Mouse (Mus musculus) hindbrain, embryonic 10.5 days (tissue): ENCODE measurements around the gene Lhpp. TPM values are rescaled to one million over a fixed set of nuclear protein-coding genes. Genes with fewer than 3 reads are reported as not detected.

ENCODE experiments used
- DNase-seq: peaks from one replicate; pipeline ENCODE4 v3.0.0-alpha.2; 2017; ENCODE audit warnings: low spot score
- H3K27ac ChIP-seq: fragments of 300-500 bp; sonication (generic); 2 replicates; pipeline ENCODE4 v1.5.1; 2016; ENCODE audit warnings: mild to moderate bottlenecking, moderate library complexity
- H3K27me3 ChIP-seq: fragments of 300-500 bp; sonication (generic); 2 replicates; pipeline ENCODE4 v1.6.1; 2016; ENCODE audit warnings: mild to moderate bottlenecking; ENCODE audit not compliant: poor library complexity, insufficient read depth, severe bottlenecking
- H3K36me3 ChIP-seq: fragments of 300-500 bp; sonication (generic); 2 replicates; pipeline ENCODE4 v1.6.1; 2016; ENCODE audit warnings: mild to moderate bottlenecking, moderate library complexity
- H3K4me1 ChIP-seq: fragments of 300-500 bp; sonication (generic); replicated peaks from 2 replicates; pipeline ENCODE4 v1.6.1; 2016; ENCODE audit warnings: mild to moderate bottlenecking
- H3K4me3 ChIP-seq: fragments of 300-500 bp; sonication (generic); 2 replicates; pipeline ENCODE4 v1.5.1; 2016; ENCODE audit warnings: mild to moderate bottlenecking, moderate library complexity
- H3K9me3 ChIP-seq: fragments of 300-500 bp; sonication (generic); 2 replicates; pipeline ENCODE4 v1.6.1; 2016; ENCODE audit warnings: mild to moderate bottlenecking, moderate library complexity
- WGBS: fragments of 180-500 bp; shearing (Covaris S2); methylation state at CpG from one replicate; pipeline ENCODE4 v1.1.7; 2016; 5-methylcytosine and 5-hydroxymethylcytosine counted together
- polyA plus RNA-seq: library from polyadenylated mRNA; unstranded; fragments of >200 nt; fragmentation: Nextera tagmentation; extraction: Ambion mirVana; gene quantifications from 2 replicates; pipeline ENCODE4 v1.2.1, GENCODE M21; 2016

Gene Lhpp
- polyA plus RNA-seq, 1 experiment from 2014 or later: 18.9 TPM

DNA sequence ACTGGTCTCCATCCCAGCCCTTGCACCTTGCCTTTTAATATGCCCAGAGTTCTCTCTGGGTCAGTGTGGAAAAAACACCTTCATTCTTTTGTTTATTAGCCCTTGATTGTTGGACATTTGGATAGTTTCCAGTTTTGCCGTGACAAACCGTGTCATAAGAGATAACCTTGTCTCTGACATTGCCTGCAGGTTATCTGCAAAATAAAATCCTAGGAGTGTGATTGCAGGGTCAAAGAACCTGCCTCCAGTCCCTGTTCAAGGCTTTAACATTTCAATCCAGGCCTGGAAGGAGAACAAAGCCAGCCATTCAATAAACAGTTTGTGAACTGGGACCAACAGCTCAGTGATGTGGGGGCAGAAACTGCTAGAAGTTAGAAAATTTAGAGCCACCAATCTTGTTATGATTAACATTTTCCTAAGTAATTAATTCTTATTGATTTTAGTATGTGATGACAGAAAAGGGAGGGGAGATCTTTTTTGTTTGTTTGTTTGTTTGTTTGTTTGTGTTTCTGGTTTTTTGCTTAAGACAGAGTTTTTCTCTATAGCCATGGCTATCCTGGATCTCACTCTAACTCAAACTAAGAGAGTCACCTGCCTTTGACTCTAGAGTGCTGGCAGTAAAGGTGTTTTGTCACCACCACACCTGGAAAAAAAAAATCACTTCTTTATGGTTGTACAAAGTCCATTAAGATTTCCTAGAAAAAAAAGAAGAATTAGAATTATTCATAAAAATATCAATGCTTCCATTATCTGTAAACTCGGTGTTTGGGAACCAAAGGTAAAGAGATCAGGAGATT is 24.5 kb upstream of the Lhpp start:
- DNase-seq: no peak
- H3K4me3 ChIP-seq: no peak overlapping the region
- peaks cover 4% of the 10 kb centered on the region; the same call in 1 of the 2 replicates for H3K27me3 ChIP-seq
- WGBS: 78% methylated on average over 3 of the region's 3 CpGs
- no peaks in the 10 kb centered on the region for H3K9me3 ChIP-seq
- no peaks in the 10 kb centered on the region for H3K36me3 ChIP-seq
- no peaks in the 10 kb centered on the region for H3K4me1 ChIP-seq
- no peak overlapping the region for H3K27ac ChIP-seq

DNA sequence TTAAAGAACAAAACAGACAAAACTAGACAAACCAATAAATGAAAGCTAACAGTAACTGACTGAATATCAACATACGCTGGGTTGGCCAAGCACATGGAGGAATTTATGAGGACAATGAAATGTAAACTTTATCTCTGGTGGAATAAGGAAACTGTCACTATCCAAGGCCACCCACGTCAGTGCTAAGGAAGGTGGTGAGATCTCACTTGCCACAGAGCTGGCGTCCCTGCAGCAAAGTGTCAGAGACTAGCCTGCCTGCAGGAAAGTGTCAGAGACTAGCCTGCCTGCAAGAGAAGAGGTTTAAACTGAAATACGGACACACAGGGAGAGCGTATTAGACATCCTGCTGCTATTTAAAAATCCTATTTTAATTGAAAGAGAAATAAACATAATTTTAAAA is 23.3 kb upstream of the Lhpp start:
- no peaks in the 10 kb centered on the region for H3K4me1 ChIP-seq
- no peak for DNase-seq
- 73% methylated on average over 5 of the region's 5 CpGs for WGBS
- no peak overlapping the region for H3K27ac ChIP-seq
- H3K9me3 ChIP-seq: no peaks in the 10 kb centered on the region
- H3K27me3 ChIP-seq: peaks cover 6% of the 10 kb centered on the region; the same call in 1 of the 2 replicates
- no peak overlapping the region for H3K4me3 ChIP-seq
- no peaks in the 10 kb centered on the region for H3K36me3 ChIP-seq

DNA sequence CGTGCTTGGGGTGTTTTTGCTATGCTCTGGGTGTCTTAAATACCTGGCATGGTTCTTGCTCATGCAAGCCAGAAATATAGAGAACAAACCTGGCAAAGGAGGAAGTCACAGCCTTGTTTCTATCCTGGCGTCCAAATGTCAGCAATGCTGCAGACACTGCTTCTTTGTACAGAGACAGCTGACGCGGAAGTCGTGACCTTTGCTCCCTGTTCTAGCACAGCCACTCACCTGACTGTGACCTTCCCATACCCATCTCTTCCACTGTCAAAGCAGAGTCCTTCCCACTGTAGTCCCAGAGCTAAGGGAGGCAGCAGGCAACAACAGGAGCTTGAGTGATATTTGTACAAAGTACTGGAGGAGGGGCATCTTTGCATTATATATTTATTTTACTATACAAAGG is 20.8 kb upstream of the Lhpp start:
- Histone ChIP-seq H3K27ac (no peak overlapping the region), H3K4me1 (no peaks in the 10 kb centered on the region), H3K4me3 (no peak overlapping the region), H3K9me3 (no peaks in the 10 kb centered on the region), H3K36me3 (no peaks in the 10 kb centered on the region), H3K27me3 (peaks cover 22% of the 10 kb centered on the region)
- WGBS: 59% methylated on average over 5 of the region's 5 CpGs
- no peak for DNase-seq

DNA sequence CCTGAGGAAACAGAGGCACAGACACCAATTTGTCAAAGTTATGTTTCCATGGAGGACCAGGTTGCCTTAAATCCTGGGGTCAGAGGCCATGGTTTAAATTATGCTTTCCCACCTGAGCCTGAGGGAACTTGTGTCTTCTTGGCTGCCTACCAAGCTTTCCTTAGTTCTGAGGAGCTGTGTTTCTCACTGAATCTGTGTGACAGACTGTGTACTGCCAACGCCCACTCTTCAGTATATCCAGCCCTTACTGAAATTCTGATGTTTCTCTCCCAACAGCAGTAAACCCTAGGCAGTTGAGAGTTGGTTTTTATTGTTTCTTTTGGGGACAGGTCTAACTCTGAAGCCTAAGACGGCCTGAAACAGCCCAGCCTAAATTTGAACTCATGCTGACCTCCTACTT is 16.7 kb upstream of the Lhpp start:
- WGBS: 69% methylated on average over 2 of the region's 2 CpGs
- no peak for DNase-seq
- Histone ChIP-seq H3K4me3 (no peak overlapping the region), H3K4me1 (peaks cover 20% of the 10 kb centered on the region), H3K36me3 (no peaks in the 10 kb centered on the region), H3K27me3 (peaks cover 63% of the 10 kb centered on the region), H3K27ac (no peak overlapping the region), H3K9me3 (no peaks in the 10 kb centered on the region)

DNA sequence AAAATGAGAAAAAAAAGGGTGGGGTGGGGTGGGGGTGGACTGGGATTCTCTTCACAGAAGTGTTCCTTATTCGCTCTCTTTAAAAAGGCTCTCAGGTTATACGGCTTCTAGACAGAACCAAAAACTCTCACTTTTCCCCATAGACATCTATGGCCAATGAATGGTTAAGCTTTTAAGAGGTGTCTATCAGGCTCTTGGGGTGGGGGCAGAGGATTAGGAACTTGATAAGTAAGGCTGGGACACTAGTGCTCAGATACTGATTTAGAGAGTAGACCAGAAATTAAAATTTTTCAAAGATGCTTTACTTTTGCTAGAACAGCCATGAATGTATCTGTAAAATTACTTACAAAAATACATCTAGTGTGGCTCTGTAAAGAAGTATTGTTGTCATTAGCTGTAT is 16.1 kb upstream of the Lhpp start:
- H3K27me3 ChIP-seq: peaks cover 69% of the 10 kb centered on the region
- no peaks in the 10 kb centered on the region for H3K9me3 ChIP-seq
- no peak overlapping the region for H3K4me3 ChIP-seq
- no peaks in the 10 kb centered on the region for H3K36me3 ChIP-seq
- WGBS: 100% methylated on average over 2 of the region's 2 CpGs
- H3K27ac ChIP-seq: no peak overlapping the region
- H3K4me1 ChIP-seq: peaks cover 26% of the 10 kb centered on the region
- DNase-seq: no peak

DNA sequence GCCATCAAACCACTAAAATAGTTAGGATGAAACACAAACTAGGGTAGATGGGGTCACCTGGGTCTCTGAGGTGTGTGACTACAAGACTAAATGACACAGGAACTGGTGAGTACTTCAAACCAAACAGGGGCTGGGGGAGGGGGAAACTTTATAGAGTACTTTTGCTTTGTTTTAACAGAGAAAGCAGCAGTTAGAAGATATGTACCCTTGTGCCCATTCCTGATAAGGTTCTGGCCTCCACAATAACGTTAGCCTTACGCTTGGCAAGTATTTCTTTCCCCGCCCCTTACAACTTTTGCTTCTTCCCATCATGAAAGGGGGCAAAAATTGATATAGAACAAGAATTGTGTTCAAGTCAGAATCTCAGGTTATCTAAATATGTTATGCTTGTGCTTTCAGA is 14.7 kb upstream of the Lhpp start:
- H3K4me3 ChIP-seq: no peak overlapping the region
- no peaks in the 10 kb centered on the region for H3K36me3 ChIP-seq
- no peak overlapping the region for H3K27ac ChIP-seq
- peaks cover 79% of the 10 kb centered on the region for H3K27me3 ChIP-seq
- WGBS: 88% methylated on average over 3 of the region's 3 CpGs
- no peak for DNase-seq
- no peaks in the 10 kb centered on the region for H3K9me3 ChIP-seq
- H3K4me1 ChIP-seq: peaks cover 41% of the 10 kb centered on the region

DNA sequence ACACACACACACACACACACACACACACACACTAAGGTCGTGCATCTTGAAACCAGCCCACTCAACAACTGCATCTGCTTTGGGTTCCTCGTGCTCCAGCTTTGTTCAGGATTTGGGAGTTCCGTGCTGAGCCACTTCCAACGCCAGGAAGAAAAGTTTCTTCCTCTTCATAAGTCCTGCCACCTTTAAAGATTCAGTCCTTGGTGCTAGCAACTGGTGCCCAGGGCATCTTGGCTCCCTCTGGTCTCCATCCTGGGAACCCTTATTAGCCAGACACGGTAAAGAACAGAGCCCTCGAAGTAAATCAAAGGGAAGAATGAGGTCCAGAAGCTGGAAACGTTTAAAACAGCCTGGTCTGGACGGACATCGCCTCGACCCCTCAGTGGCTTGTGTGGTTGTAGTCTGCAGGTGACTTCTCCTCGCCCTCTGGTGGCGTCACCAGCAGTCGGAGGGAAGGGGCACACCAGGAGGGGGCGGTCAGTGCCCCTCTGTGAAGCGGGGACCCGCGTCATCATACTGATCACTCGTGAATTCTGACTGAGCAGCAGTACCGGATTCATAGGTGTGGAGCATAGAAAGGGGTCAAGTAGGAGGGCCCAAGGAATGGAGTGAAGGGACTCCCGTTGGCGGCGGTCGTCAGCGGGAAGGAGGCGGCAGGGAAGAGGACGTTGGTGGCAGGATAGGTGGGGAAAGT is 13.7 kb upstream of the Lhpp start:
- no peaks in the 10 kb centered on the region for H3K9me3 ChIP-seq
- WGBS: 9% methylated on average over 26 of the region's 26 CpGs
- peaks cover 50% of the 10 kb centered on the region for H3K4me1 ChIP-seq
- DNase-seq: peak; percentile 34
- no peaks in the 10 kb centered on the region for H3K36me3 ChIP-seq
- no peak overlapping the region for H3K27ac ChIP-seq
- H3K4me3 ChIP-seq: peak overlapping the region; percentile 61
- peaks cover 88% of the 10 kb centered on the region for H3K27me3 ChIP-seq

DNA sequence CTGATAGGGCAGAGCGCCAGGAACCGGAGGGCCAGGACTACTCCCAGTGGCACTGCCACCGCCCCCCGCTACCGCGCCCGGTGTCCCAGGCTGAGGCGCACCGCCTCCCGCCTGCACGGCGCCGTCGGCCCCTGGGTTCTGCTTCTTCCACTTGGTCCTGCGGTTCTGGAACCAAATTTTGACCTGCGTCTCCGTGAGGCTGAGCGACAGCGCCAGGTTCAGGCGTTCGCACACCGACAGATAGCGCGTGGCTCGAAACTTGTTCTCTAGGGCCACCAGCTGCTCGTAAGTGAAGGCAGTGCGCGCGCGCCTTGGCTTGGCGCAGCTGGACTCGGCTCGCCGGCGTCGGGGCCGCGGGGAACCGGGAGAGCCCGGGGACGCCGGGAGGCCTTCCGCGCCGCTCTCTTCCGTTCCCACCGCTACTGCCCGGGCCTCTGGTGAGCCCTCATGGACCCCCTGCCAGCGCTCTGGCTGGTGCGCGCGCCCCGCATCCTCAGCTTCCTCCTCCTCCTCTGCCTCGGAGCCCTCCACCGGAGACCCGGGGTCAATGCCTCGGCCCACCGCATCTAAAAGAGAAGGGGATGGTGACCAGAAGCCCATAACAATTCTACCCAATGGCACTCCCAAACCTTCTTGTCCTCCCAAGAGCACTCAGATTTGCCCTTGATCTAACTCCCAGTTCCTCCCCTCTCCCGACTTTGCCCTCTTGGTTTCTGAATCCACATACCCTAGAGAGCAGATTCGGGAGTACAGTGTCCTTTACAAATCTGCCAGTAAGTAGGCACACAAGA is 13.0 kb upstream of the Lhpp start:
- Histone ChIP-seq H3K27ac (peak overlapping the region; percentile 66; the same call in 1 of the 2 replicates), H3K36me3 (no peaks in the 10 kb centered on the region), H3K4me1 (peaks cover 53% of the 10 kb centered on the region), H3K27me3 (peaks cover 93% of the 10 kb centered on the region), H3K9me3 (no peaks in the 10 kb centered on the region), H3K4me3 (peak overlapping the region; percentile 61)
- WGBS: under 1% methylated on average over 60 of the region's 60 CpGs
- DNase-seq: peak; percentile 64

DNA sequence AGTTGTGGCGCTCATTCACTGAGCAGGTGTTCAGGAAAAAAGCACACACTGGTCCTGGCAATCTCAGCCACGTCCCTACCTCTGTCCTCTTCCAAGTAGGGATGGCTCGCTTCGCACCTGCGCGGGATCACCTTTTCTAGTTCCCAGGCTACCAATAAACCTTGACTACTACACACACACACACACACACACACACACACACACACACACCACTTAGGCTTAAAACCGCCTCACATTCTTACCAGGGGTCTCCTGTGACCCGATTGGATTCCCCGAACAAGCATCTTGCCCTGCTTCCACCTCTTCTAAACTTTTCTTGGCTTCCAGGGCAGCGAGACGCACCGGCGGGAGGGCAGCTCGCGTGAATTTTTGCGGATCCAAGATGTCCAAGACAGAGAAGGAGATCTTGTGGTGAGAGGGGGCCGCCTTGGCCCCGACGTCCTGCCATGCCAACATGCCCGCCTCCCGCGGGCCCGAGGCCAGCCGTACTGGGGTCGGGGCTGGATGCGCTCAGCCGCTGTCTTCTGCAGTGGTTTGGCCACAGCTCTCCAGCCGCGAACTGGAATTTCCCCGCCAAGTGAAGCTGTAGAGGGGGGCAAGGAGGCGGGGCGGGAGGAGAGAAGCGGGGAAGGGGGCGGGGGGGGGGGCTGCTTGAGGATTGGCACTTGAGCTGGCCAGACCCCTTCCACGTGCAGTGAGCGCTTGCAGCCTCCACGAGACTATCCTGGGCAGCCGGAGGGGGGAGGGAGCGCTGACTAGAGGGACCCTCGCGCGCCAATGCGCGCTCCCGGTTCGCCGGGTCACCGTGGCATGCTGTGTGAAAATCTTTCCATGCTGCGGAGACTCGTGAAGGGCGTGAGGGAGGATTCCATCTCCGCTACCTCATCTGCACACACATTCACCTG is 11.1 kb upstream of the Lhpp start, which contains the start of gene Nkx1-2:
TSS of gene Nkx1-2 (minus strand) at position 567 of the 905 bp plus-strand sequence.
- under 1% methylated on average over 52 of the region's 52 CpGs for WGBS
- Histone ChIP-seq H3K27ac (peak within 1 kb of the TSS; percentile 50; the same call in 1 of the 2 replicates), H3K4me1 (peaks cover 53% of the 10 kb centered on the region)

DNA sequence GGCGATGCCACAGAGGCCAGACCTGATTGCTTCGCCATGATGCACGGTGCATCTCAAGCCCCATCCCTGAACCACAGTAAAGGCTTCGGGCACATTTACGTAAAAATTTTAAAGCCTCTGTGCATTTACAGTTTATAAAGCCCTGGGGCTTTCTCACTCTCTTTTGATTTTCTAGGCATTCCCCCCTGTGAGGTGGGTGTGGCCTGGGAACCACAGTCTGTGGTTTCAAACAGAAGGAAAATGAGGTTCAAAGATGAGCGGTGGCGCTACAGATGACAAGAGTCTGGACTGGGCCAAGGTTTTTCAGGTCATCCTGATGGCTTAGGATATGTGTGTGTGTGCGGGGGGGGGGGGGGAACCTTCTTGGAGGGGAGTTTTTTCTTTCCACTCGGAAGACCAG is 10.4 kb upstream of the Lhpp start:
- Histone ChIP-seq H3K9me3 (no peaks in the 10 kb centered on the region), H3K4me3 (peak overlapping the region; percentile 56), H3K4me1 (peaks cover 53% of the 10 kb centered on the region), H3K36me3 (no peaks in the 10 kb centered on the region), H3K27me3 (peaks cover 100% of the 10 kb centered on the region), H3K27ac (no peak overlapping the region)
- no peak for DNase-seq
- WGBS: 0% methylated on average over 9 of the region's 9 CpGs

More for the DNA sequence above, 11.1 kb upstream of the Lhpp start, which contains the start of gene Nkx1-2:
- Histone ChIP-seq H3K9me3 (no peaks in the 10 kb centered on the region), H3K36me3 (no peaks in the 10 kb centered on the region), H3K4me3 (peak within 1 kb of the TSS; percentile 56), H3K27me3 (peaks cover 100% of the 10 kb centered on the region)
- peak; percentile 59 for DNase-seq

DNA sequence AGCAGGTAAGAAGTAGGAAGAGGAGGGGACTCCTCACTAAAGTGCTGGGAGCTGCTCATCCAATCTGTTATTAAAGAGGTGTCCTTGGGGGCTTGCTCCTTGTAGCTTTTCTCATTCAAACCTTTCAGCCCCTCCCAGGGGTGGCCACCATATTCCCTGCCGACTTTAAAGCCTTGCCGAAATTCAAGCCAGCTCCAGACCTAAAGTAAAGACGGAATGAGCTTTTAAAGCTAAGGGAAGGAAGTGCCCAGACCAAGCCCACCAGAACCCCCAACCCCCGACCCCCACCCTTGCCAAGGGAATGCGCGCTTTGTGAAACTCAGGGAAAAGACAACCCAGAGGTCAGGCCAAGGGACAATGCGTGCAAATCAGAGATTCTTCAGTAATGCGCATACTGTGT is 9.5 kb upstream of the Lhpp start:
- H3K4me1 ChIP-seq: peaks cover 53% of the 10 kb centered on the region
- H3K4me3 ChIP-seq: peak overlapping the region; percentile 4; the same call in 1 of the 2 replicates
- no peak for DNase-seq
- H3K36me3 ChIP-seq: no peaks in the 10 kb centered on the region
- 3% methylated on average over 8 of the region's 8 CpGs for WGBS
- H3K27ac ChIP-seq: no peak overlapping the region
- H3K27me3 ChIP-seq: peaks cover 99% of the 10 kb centered on the region
- H3K9me3 ChIP-seq: no peaks in the 10 kb centered on the region

DNA sequence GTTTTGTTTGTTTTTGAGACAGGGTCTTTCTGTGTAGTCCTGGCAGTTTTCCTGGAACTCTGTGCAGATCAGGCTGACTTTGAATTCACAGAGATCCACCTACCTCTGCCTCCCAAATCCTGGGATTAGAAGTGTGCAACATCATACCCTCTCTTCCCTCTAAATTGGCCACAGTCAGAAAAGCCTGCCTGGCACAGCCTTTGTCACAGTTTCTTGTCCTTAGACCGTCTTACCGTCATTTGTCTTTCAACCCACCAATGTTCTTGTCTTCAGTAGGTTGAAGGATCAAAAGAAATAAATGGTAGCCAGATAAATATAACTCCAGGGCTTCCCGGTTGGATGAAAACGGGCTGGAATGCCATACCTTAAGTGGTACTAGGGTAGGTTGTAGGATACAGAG is 5.7 kb upstream of the Lhpp start:
- Histone ChIP-seq H3K4me3 (no peak overlapping the region), H3K4me1 (peaks cover 26% of the 10 kb centered on the region), H3K9me3 (no peaks in the 10 kb centered on the region), H3K27ac (no peak overlapping the region), H3K27me3 (peaks cover 90% of the 10 kb centered on the region), H3K36me3 (no peaks in the 10 kb centered on the region)
- no peak for DNase-seq
- WGBS: 89% methylated on average over 4 of the region's 4 CpGs
